Mouse (Mus musculus) testis, adult 2 months (tissue): ENCODE data around the gene Mthfsl. TPM values are rescaled to one million over a fixed set of nuclear protein-coding genes. Genes with fewer than 3 reads are reported as not detected.
"Not testable (repeated sequence)": the region's sequence is repeated elsewhere in the genome, so short reads cannot be mapped to it uniquely, and the experiment has no call there.

Experiments used
- H3K27ac ChIP-seq: fragments of 200-500 bp; 2 replicates; pipeline ENCODE4 v1.5.1; 2012; ENCODE audit warnings: low read depth, low read length; ENCODE audit not compliant: control insufficient read depth, insufficient read depth
- H3K27me3 ChIP-seq: fragments of 200-500 bp; 2 replicates; pipeline ENCODE4 v1.6.1; 2012; ENCODE audit warnings: mild to moderate bottlenecking, low read length, moderate library complexity; ENCODE audit not compliant: control insufficient read depth, insufficient read depth
- H3K36me3 ChIP-seq: fragments of 200-500 bp; 2 replicates; pipeline ENCODE4 v1.6.1; 2012; ENCODE audit warnings: mild to moderate bottlenecking, low read length; ENCODE audit not compliant: control insufficient read depth, insufficient read depth
- H3K4me1 ChIP-seq: fragments of 200-500 bp; 2 replicates; pipeline ENCODE4 v1.6.1; 2012; ENCODE audit warnings: low read length; ENCODE audit not compliant: control insufficient read depth, insufficient read depth
- H3K4me3 ChIP-seq: fragments of 200-500 bp; 2 replicates; pipeline ENCODE4 v1.5.1; 2012; ENCODE audit warnings: low read depth, mild to moderate bottlenecking, low read length, moderate library complexity, mixed read lengths; ENCODE audit not compliant: control insufficient read depth
- polyA plus RNA-seq: library from polyadenylated mRNA; depleted of rRNA; stranded (reverse); fragments of >200 nt; gene quantifications from 2 replicates; pipeline ENCODE4 v1.2.3, GENCODE M21; 2012; rRNA removed

Mthfsl gene
- 7.4 and 8.4 TPM in 2 replicates for polyA plus RNA-seq

GRCm38 (mm10) chr9:88719989-88720537 is at the start of gene Mthfsl:
Mthfsl (minus strand) TSS chr9:88720296.
- peak within 1 kb of the TSS; percentile 49; the same call in 1 of the 2 replicates for H3K27ac ChIP-seq

DNA sequence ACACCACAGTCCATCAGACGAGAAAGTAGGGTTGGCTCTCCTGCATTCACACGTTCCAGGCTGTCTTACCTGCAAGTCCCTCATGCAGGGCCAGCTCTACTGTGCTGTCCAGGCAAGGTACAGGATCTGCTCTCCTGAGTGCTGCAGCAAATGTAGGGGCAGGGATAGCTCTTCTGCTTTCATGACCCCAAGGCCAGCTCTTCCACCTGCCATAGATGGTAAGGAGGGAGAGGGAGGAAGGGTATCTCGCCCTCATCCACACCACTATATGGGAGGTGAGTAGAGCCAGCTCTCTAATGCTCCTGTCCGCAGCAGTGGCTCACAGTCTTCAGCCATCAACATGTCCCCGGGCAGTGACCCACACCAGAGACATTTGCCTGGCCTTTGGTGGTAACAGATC is 49.4 kb upstream of the Mthfsl start:
- H3K27me3 ChIP-seq, H3K36me3 ChIP-seq, H3K4me3 ChIP-seq, H3K27ac ChIP-seq, H3K4me1 ChIP-seq: not testable (repeated sequence)

More at GRCm38 (mm10) chr9:88719989-88720537, at the start of gene Mthfsl:
- not testable (repeated sequence) for H3K36me3 ChIP-seq, H3K27me3 ChIP-seq, H3K4me1 ChIP-seq
- peak within 1 kb of the TSS; percentile 68 for H3K4me3 ChIP-seq

- H3K36me3 ChIP-seq, H3K27ac ChIP-seq, H3K27me3 ChIP-seq, H3K4me1 ChIP-seq, H3K4me3 ChIP-seq: not testable (repeated sequence)
Measured at GRCm38 (mm10) chr9:88746687-88747086, 26.6 kb upstream of the Mthfsl start.

GRCm38 (mm10) chr9:88746046-88746445 is 25.9 kb upstream of the Mthfsl start:
- H3K4me1 ChIP-seq, H3K4me3 ChIP-seq: not testable (repeated sequence)

GRCm38 (mm10) chr9:88735289-88735688 is 15.2 kb upstream of the Mthfsl start:
- not testable (repeated sequence) for H3K36me3 ChIP-seq, H3K27me3 ChIP-seq, H3K27ac ChIP-seq, H3K4me1 ChIP-seq, H3K4me3 ChIP-seq

More at GRCm38 (mm10) chr9:88746046-88746445, 25.9 kb upstream of the Mthfsl start:
- not testable (repeated sequence) for H3K27ac ChIP-seq, H3K36me3 ChIP-seq, H3K27me3 ChIP-seq

DNA sequence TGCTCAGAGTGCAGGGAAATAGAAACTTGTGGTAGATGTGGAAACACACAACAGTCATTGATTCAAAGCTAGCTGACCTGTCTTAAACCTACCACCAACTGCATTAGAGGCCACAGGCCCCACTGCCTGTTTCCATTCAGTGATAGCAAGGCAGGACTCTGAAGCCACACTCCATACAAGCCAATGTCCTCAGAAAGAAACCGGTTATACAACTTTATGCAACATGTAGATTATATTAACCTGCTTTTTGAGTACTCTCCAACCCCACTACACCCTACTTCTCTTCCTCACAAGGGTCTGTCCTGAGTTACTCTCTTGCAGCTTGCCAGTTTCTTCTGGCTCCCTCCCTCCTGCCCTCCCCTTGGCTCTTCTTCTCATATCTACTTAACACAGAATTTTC is 13.1 kb upstream of the Mthfsl start:
- H3K36me3 ChIP-seq, H3K4me3 ChIP-seq, H3K27ac ChIP-seq, H3K27me3 ChIP-seq, H3K4me1 ChIP-seq: not testable (repeated sequence)

DNA sequence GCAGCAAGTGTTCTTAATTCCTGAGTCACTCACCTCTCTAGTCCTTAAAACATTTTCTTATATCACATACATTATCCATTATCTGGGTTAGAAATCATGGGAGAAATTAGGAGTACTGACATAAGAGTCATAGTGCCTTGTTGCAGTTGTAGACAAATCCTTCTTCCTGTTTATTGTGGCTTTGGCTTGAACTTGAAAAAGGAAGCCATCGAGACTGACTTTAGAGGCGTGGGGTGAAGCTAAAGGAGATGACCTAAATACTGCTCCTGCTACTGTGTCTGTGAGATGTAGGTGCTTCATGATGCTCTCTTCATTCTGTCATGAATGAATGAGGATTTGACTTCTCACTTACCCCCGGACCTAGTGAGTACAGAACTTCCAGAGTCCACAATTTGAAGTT is 12.2 kb upstream of the Mthfsl start:
- H3K4me3 ChIP-seq, H3K27me3 ChIP-seq, H3K36me3 ChIP-seq, H3K4me1 ChIP-seq, H3K27ac ChIP-seq: not testable (repeated sequence)

DNA sequence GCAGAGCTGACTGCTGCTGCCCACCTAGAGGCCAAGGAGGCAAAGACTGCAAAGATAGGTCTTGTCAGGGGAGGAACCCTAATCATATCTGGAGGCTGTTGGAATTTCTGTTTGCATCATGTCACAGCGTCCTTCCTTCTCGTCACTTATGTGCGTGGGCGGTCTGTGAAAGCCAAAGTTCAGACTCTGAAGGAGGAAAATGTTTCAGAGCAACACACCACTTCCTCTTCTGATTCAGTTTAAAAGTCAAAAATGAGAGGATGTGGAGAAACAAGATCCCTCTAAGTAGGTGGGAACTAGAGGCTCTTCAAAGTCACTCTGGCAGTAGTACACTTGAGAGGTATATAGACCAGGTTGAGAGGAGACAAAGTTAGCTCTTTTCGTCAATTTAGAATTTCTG is 11.6 kb upstream of the Mthfsl start, which contains the start of gene Bcl2a1d:
Gene Bcl2a1d, minus strand, starts transcription at position 187 of the 400 bp plus-strand sequence.
- not testable (repeated sequence) for H3K4me1 ChIP-seq, H3K4me3 ChIP-seq, H3K27me3 ChIP-seq, H3K36me3 ChIP-seq, H3K27ac ChIP-seq

- not testable (repeated sequence) for H3K4me1 ChIP-seq, H3K36me3 ChIP-seq, H3K4me3 ChIP-seq, H3K27ac ChIP-seq, H3K27me3 ChIP-seq
Measured at GRCm38 (mm10) chr9:88728311-88728710, 8.2 kb upstream of the Mthfsl start.

GRCm38 (mm10) chr9:88721628-88722027 is 1.5 kb upstream of the Mthfsl start:
- H3K4me1 ChIP-seq, H3K36me3 ChIP-seq, H3K27ac ChIP-seq, H3K4me3 ChIP-seq, H3K27me3 ChIP-seq: not testable (repeated sequence)
